Mouse (Mus musculus) thymus, adult 2 months (tissue): ENCODE measurements around the gene Gm37240.

Experiments
- CTCF ChIP-seq: fragments of 200-500 bp; IDR thresholded peaks from 2 replicates; pipeline ENCODE4 v1.5.1; 2012; ENCODE audit warnings: mild to moderate bottlenecking, control low read depth, low read length, moderate library complexity, borderline replicate concordance; ENCODE audit not compliant: control insufficient read depth, poor library complexity, insufficient read depth; ENCODE audit errors: extremely low read depth
- POLR2A ChIP-seq: fragments of 200-500 bp; IDR thresholded peaks from 2 replicates; pipeline ENCODE4 v1.6.1; 2012; ENCODE audit warnings: mild to moderate bottlenecking, low read length, control low read depth, moderate library complexity; ENCODE audit not compliant: control insufficient read depth, poor library complexity, insufficient read depth; ENCODE audit errors: extremely low read depth

DNA sequence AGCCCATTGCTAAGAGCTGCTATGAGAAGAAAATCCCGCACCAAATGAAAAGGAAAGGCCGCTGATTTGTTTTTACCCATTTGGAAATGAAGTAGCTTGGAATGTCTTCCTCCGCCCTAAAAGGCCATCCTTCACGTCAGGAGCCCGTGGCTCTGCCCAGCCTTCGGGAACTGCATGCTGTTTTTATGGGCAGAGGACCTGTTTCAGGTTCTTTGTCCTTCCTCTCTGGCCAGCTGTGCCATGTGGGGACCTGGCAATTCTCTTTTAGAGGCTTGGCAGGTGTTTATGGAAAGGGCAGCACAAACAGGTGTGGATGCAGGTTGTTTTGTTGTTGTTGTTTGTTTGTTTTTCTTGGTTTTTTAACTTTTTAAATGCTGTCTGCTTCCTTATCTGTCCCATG, 1154.8 kb downstream of the Gm37240 start:
- TF ChIP-seq CTCF (no peak), POLR2A (no peak)
